Mouse (Mus musculus): ENCODE measurements around the gene Pmch.

The Pmch gene

GRCm38 (mm10) chr10:88090772-88091171 lies at the start of gene Pmch:
Gene Pmch (plus strand): TSS chr10:88091072.
- no peak for DNase-seq

DNA sequence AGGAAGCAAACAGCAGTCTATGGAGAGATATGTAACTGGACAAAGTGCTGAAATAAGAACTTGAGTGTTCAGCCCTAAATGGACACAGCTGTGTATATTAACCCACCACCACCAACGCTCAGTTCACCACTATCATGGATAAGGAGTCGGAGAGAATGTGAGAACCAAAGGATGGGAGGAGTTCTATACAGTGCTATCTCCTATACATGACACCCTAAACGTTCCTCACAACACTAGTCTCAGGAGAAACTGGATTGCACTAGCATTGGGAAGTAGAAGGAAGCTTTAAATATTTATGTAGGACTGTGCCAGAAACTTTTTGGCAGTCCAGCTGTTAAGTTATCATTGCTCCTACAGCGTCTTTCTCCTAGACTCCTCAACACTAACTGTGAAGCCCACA lies 46.6 kb upstream of the Pmch start:
- no peak for DNase-seq

GRCm38 (mm10) chr10:88046098-88046771 lies 44.6 kb upstream of the Pmch start:
- DNase-seq = no peak

GRCm38 (mm10) chr10:88054233-88054985 lies 36.5 kb upstream of the Pmch start:
- no peak for DNase-seq

DNA sequence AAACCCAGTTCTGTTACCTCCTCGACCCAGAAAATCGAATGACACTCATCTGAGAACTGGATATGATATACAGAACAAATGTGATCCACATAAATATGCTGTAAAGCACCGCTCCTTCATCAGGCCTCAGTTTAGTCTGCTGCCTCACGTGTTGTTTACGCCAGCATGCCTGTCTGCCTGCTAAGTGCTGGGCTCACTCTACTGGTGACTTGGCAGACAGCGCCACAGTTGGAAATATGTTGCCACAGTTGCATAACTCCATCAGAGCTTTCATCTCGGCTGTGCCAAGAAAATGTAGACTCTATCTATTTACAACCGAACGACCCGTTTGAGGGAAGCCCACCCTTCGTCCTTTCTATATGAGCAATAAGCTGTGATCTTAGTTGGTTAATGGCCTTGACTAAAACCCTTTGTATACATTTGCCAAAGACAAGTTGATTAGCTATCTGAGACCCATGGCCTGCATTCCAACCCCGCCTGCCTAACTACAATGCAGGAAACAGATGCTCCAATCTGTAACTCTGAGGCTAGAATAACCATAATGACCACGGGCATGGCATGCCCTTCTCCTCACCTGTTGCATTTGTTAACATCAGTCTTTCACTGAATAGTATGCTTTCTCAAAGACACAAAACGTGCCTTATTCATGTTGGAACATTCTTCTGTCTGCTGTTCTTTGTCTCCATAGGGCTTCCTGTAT lies 33.8 kb upstream of the Pmch start:
- DNase-seq = peak; percentile 38 to 61

GRCm38 (mm10) chr10:88063436-88063835 lies 27.4 kb upstream of the Pmch start:
- no peak for DNase-seq

DNA sequence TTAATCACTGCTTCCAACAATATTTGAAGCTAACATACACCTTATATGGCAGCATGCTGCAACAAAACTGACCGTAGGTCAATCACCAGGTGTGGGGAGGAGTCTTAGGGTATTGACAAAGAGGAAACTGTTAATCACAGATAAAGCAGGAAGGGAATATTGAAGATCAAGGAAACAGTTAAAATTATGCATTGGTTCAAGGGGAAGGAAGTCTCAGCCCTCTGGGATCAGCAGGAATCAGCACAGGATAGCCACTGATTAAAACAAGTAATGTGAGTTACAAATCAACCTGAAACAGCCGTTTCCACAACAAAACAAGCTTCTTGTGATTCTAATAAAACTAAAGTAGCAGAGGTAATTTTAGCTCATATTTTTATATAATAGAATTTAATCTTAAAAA lies 26.0 kb upstream of the Pmch start:
- DNase-seq = no peak

DNA sequence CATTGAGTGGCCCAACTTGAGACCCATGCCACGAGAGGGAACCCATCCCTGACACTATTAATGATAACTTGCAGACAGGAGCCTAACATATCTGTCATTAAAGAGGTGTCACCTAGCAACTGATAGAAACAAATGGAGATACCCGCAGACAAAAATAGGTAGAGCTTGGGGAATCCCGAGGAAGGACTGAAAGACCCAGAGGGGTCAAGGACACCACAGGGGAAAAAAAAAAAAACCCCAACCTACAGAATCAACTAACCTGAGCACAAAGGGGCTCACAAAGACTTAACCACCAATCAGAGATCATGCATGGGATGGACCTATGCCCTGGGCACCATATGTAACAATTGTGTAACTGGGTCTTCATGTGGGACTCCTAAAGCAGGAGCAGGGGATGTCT lies 23.5 kb upstream of the Pmch start:
- DNase-seq = no peak

GRCm38 (mm10) chr10:88106169-88106568 lies 15.3 kb downstream of the Pmch start:
- no peak for DNase-seq

GRCm38 (mm10) chr10:88113290-88113689 lies 22.4 kb downstream of the Pmch start:
- peak; percentile 60 to 62 for DNase-seq

GRCm38 (mm10) chr10:88119721-88120120 lies 28.8 kb downstream of the Pmch start:
- DNase-seq = peak; percentile 8 to 16

DNA sequence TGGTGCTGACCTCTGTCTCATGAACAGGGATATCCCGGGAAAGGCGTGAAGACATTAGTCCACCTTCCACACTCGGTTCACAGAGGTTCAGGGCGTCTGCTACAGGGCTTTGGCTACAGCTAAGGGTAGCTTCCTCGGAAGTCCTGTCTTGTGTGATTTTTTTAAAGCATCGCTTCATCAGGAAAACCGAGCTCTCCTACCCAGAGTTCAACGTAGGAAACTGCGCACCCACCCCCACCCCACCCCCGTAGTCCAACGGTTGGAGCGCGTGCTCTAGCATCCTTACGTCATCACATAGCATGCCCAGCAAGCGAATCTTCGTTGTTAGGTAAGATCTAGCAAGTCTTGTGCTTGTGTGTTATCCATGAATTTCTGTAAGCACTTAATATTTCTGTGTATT lies 44.8 kb downstream of the Pmch start:
- no peak for DNase-seq

All from cerebellum, postnatal 10 days (tissue).